ENCODE assay signal across 22 mouse cellular contexts in the genomic region with DNA sequence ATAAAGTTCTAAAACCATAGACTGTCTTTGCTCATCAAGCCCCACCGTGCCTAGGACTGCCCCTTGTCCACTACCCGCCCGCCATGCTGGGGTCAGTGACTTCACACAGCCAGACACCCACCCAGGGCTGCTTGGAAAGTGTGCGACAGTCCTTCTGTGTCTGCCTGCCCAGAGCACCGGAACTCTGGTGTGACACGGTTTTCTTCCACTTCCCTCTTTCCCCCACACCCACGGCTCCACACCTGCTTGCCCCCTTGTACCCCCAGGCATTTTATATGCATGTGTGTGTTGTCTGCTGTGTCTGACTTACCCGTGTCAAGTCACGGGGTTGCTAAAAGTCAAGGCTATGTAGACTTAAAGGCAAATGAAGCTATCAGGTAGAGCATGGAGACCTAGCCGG. TPM values are rescaled to one million over a fixed set of nuclear protein-coding genes. Genes with fewer than 3 reads are reported as not detected.
DNase-seq lines count a peak whose midpoint lies in the region; ATAC-seq lines count a peak whose summit lies in the region.
"Had no signal": no experiment of that assay in that cellular context is flagged by ENCODE, and none has a peak within 500 bp of the region (broad histone marks: within the 10 kb centered on the region; RNA-seq: fewer than 3 reads in every experiment).

No protein-coding gene starts in this region.

- no peaks in the 10 kb centered on the region for H3K4me1 ChIP-seq in heart, embryonic 10.5 days
- H3K4me1 ChIP-seq: intestine, embryonic 15.5 days had no signal

- peak; percentile 34 for ATAC-seq in granulocyte monocyte progenitor cell, adult 5-6 weeks (replicated peaks; ENCODE audit: poor library complexity, severe bottlenecking)
- ATAC-seq: forebrain, embryonic 14.5 days; intestine, embryonic 15.5 days had no signal

- 80% methylated on average over 10 of the region's 10 CpGs for WGBS in heart, embryonic 10.5 days

- H3K27ac ChIP-seq in heart, embryonic 10.5 days: no peak overlapping the region
- H3K27ac ChIP-seq: hindbrain, embryonic 13.5 days; intestine, embryonic 15.5 days; left cerebral cortex, adult 2 months; neural tube, embryonic 13.5 days had no signal

- 0 out of 2 replicates have a peak, but pooled peaks cover 3% of the 10 kb centered on the region for H3K9me3 ChIP-seq in heart, embryonic 10.5 days
- H3K9me3 ChIP-seq: hindbrain, embryonic 13.5 days; intestine, embryonic 15.5 days had no signal

- no peaks in the 10 kb centered on the region for H3K36me3 ChIP-seq in heart, embryonic 10.5 days
- no peaks in the 10 kb centered on the region for H3K36me3 ChIP-seq in splenic B cell, adult 2 months (ENCODE audit: control insufficient read depth, insufficient read depth, low read length, poor library complexity, severe bottlenecking)
- H3K36me3 ChIP-seq: hindbrain, embryonic 13.5 days; intestine, embryonic 15.5 days; midbrain, embryonic 12.5 days; neural tube, embryonic 13.5 days had no signal

- peaks cover 15% of the 10 kb centered on the region for H3K27me3 ChIP-seq in heart, embryonic 10.5 days (ENCODE audit: insufficient read depth, poor library complexity, severe bottlenecking)
- no peaks in the 10 kb centered on the region for H3K27me3 ChIP-seq in splenic B cell, adult 2 months (ENCODE audit: control insufficient read depth, insufficient read depth, low read length, poor library complexity, severe bottlenecking)
- H3K27me3 ChIP-seq: intestine, embryonic 15.5 days; midbrain, embryonic 12.5 days had no signal

- peak; percentile 38 for DNase-seq in heart, embryonic 10.5 days (ENCODE audit: low spot score)
- no peak for DNase-seq in heart, postnatal 10 days
- DNase-seq in splenic B cell, adult 2 months (ENCODE audit: low read depth, low spot score): peak; percentile 77
- peak; percentile 32 for DNase-seq in thymus, postnatal 4 days
- DNase-seq in cerebellum, postnatal 25 days: no peak
- DNase-seq in cerebellum, postnatal 4 days (ENCODE audit: low spot score in 2 of 2): no peak
- DNase-seq: cerebellum, adult 2 months; gastrocnemius, postnatal 14 days; kidney, adult 9 months; kidney, postnatal 25 days; lung, embryonic 14.5 days; lung, postnatal 36 days; right cerebral cortex, postnatal 14 days had no signal

- no peak overlapping the region for H3K4me3 ChIP-seq in heart, embryonic 10.5 days
- H3K4me3 ChIP-seq: hindbrain, embryonic 13.5 days; intestine, embryonic 15.5 days; left cerebral cortex, adult 2 months; midbrain, embryonic 12.5 days; neural tube, embryonic 13.5 days had no signal

- intact Hi-C loops in heart, postnatal 10 days (cut with DNase I): no loop called here

RNA-seq across cellular contexts. Expression of gene Slc10a1, which starts 23.3 kb away (rescaled TPM):
- 0.55 and 0.58 TPM in 2 replicates for polyA plus RNA-seq in heart, embryonic 10.5 days (2016; fragmentation: Nextera tagmentation; extraction: Ambion mirVana)
- not detected for total RNA-seq in heart, postnatal 10 days (2021)
- not detected in 2 replicates for total RNA-seq in granulocyte monocyte progenitor cell, adult 5-6 weeks (2014; fragmentation: Nextera tagmentation)
- total RNA-seq in granulocyte monocyte progenitor cell, adult 5-6 weeks (2017): not detected in 2 replicates
- total RNA-seq: gastrocnemius, postnatal 14 days; heart, adult 8-10 months; left cerebral cortex, adult 2 months had no signal
- polyA plus RNA-seq: cerebellum, adult 2 months; cortical plate, adult 2 months had no signal

RNA-seq across cellular contexts. Expression of gene Smoc1, which starts 34.8 kb away (rescaled TPM):
- polyA plus RNA-seq in heart, embryonic 10.5 days (2016; fragmentation: Nextera tagmentation; extraction: Ambion mirVana): 4.3 and 6.2 TPM in 2 replicates
- 1 to 10 TPM; 7.0 to 7.1 TPM for total RNA-seq in heart, postnatal 10 days (2021)
- 0.64 TPM in 1 of 2 replicates, not detected in the other for total RNA-seq in granulocyte monocyte progenitor cell, adult 5-6 weeks (2014; fragmentation: Nextera tagmentation)
- total RNA-seq in granulocyte monocyte progenitor cell, adult 5-6 weeks (2017): 0.31 and 1.2 TPM in 2 replicates

RNA-seq across cellular contexts. Expression of gene Srsf5, which starts 46.5 kb away (rescaled TPM):
- 386 and 404 TPM in 2 replicates for polyA plus RNA-seq in heart, embryonic 10.5 days (2016; fragmentation: Nextera tagmentation; extraction: Ambion mirVana)
- total RNA-seq in heart, postnatal 10 days (2021): 100 to 1,000 TPM; 247 to 319 TPM
- total RNA-seq in granulocyte monocyte progenitor cell, adult 5-6 weeks (2014; fragmentation: Nextera tagmentation): 313 and 360 TPM in 2 replicates
- 731 and 831 TPM in 2 replicates for total RNA-seq in granulocyte monocyte progenitor cell, adult 5-6 weeks (2017)

Comparison
In these comparisons a context has a peak if more than half of its experiments do, and no peak if none do; other contexts are left out.
1. DNase-seq: peak in heart, embryonic 10.5 days (single experiment), splenic B cell, adult 2 months (single experiment) and thymus, postnatal 4 days (single experiment); none in heart, postnatal 10 days (0 of 2), cerebellum, postnatal 25 days (0 of 2) and cerebellum, postnatal 4 days (0 of 2).